Mouse (Mus musculus) R1 (cell line): ENCODE measurements at regions not wholly inside any gene's neighbourhood (a gene's known extent, or its start where the extent isn't known, plus 50 kb on each side); places are given as distances from the start of the nearest gene placed in this dataset.
A peak's percentile ranks its signal among the peaks of the same experiment; 100 is the strongest.

Experiments used
- DNase-seq: peaks from one replicate; pipeline ENCODE4 v3.0.0-alpha.2; 2018; ENCODE audit warnings: low read depth, low spot score

- no peak for DNase-seq
Observed at GRCm38 (mm10) chr9:51518376-51518775, 189.7 kb upstream of the 1810046K07Rik start.

GRCm38 (mm10) chr9:51523471-51523870, 194.8 kb upstream of the 1810046K07Rik start:
- no peak for DNase-seq

- no peak for DNase-seq
Observed at GRCm38 (mm10) chr9:51525906-51526305, 197.2 kb upstream of the 1810046K07Rik start.

- DNase-seq, result no peak
Observed at GRCm38 (mm10) chr9:51538894-51539293, 210.2 kb upstream of the 1810046K07Rik start.

GRCm38 (mm10) chr9:51541940-51542339, 213.2 kb upstream of the 1810046K07Rik start:
- DNase-seq, result no peak

- DNase-seq, result no peak
Observed at GRCm38 (mm10) chr9:51572040-51572439, 193.1 kb upstream of the Arhgap20 start.

GRCm38 (mm10) chr9:51581601-51582000, 183.5 kb upstream of the Arhgap20 start:
- no peak for DNase-seq

GRCm38 (mm10) chr9:51593707-51594106, 171.4 kb upstream of the Arhgap20 start:
- no peak for DNase-seq

GRCm38 (mm10) chr9:51598706-51599105, 166.4 kb upstream of the Arhgap20 start:
- DNase-seq, result no peak

- no peak for DNase-seq
Observed at GRCm38 (mm10) chr9:51608158-51608557, 157.0 kb upstream of the Arhgap20 start.

GRCm38 (mm10) chr9:51608697-51609456, 156.3 kb upstream of the Arhgap20 start:
- no peak for DNase-seq

- no peak for DNase-seq
Observed at GRCm38 (mm10) chr9:51626156-51626555, 139.0 kb upstream of the Arhgap20 start.

GRCm38 (mm10) chr9:51636097-51636496, 129.0 kb upstream of the Arhgap20 start:
- no peak for DNase-seq

GRCm38 (mm10) chr9:51636559-51637127, 128.5 kb upstream of the Arhgap20 start:
- no peak for DNase-seq

- no peak for DNase-seq
Observed at GRCm38 (mm10) chr9:51637131-51637920, 127.8 kb upstream of the Arhgap20 start.

- no peak for DNase-seq
Observed at GRCm38 (mm10) chr9:51641706-51642105, 123.4 kb upstream of the Arhgap20 start.

- no peak for DNase-seq
Observed at GRCm38 (mm10) chr9:51645426-51645825, 119.7 kb upstream of the Arhgap20 start.

GRCm38 (mm10) chr9:51653376-51654292, 111.5 kb upstream of the Arhgap20 start:
- DNase-seq, result no peak

- DNase-seq, result no peak
Observed at GRCm38 (mm10) chr9:51654645-51655044, 110.5 kb upstream of the Arhgap20 start.

- peak; percentile 6 for DNase-seq
Observed at GRCm38 (mm10) chr9:51657796-51658195, 107.3 kb upstream of the Arhgap20 start.
